Mouse (Mus musculus) heart, postnatal 14 days (tissue): ENCODE measurements around the gene Robo1. TPM values are rescaled to one million over a fixed set of nuclear protein-coding genes. Genes with fewer than 3 reads are reported as not detected.
A peak's percentile ranks its signal among the peaks of the same experiment; 100 is the strongest.

Source experiments
- DNase-seq, 2 experiments: peaks; one replicate each; pipeline ENCODE4 v3.0.0; 2021 to 2022
- intact Hi-C: fragments of 180-260 bp; cut with DNase I; formaldehyde crosslinking; loops from one replicate; pipeline ENCODE4 v1.15.1; 2025
- total RNA-seq, 2 experiments: library from RNA; stranded (reverse); gene quantifications; 2 replicates each; pipeline ENCODE4 v1.2.3; 2021

Robo1 gene
- total RNA-seq, 2 experiments from 2014 or later: 3.2 to 3.4 TPM

DNA sequence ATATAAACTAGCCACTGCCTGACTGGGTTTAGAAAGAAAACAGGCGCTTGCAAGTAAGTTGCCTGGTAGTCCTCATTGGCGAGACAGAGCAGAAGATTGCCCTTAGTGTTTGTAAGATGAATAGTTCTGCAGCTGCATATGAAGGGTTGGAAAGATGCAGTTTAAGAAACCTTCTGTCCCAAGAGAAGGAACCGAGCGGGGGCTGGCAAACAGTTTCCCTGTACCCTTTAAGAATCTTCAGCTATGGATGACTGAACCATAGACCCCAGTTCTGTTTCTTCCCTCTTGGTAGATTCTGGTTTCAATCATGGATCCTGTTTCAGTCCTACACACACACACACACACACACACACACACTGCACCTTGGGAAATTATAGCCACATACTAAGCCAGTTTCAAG is 356.7 kb downstream of the Robo1 start:
- DNase-seq: no peak
- intact Hi-C loops: loop anchor here (5.0 kb wide), 2 partner anchors 137 to 312 kb away; no protein-coding TSS in a partner anchor

DNA sequence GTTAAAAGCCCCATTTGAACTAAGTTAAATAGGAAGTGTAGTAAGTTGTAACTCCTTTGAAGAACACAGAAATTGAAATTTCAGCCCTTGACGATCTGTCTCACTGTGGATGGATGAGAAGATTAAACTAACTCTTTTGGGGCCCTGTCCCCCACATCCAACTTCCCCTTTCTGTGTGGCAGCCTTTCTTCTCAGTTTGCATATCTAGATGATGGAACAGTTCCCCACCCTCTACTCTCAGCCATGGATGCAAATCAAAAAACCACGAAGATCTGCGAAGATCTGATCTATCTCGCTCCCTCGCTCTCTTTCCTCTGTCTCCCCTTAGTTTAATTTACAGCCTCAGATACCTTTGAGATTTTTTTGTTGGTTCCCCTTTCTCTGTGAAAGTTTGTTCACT is 357.3 kb downstream of the Robo1 start:
- DNase-seq: no peak
- intact Hi-C loops: no loop called here

DNA sequence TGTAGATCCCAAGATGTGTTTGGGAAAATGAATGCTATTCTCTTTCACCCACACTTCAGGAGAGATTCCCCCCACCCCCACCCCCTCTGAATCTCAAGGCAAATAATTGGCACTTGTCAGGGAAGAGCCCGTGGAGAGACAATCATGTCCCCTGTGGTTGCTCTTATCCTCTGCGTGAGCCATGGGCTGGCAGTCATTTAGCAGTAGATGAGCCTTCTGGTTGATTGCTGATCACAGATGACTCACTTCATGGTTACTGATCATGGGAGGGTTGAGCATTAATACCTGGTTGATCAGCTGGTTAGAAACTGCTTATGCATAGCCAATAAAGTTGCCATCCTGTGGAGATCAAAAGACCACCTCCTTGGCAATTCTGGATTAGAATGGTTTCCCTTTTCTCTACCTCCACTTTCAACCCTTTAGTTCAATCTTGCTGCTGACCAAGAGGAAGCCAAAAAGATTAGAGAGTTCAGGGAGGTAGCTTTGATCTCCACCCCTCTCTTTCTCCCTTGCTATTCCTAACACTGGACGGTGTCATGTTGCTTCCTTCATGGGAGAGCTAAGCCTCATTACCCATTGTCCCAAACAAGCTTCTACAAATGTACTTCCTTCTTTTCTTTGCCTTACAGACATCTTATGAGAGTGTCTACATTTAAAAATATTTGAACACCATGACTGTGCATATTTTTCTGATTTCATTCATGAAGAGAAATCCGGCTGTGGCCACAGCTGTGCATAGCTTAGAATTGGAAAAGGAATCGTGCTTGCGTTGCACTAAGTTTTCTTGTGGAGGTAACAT is 362.3 kb downstream of the Robo1 start:
- intact Hi-C loops: no loop called here
- no peak for DNase-seq

DNA sequence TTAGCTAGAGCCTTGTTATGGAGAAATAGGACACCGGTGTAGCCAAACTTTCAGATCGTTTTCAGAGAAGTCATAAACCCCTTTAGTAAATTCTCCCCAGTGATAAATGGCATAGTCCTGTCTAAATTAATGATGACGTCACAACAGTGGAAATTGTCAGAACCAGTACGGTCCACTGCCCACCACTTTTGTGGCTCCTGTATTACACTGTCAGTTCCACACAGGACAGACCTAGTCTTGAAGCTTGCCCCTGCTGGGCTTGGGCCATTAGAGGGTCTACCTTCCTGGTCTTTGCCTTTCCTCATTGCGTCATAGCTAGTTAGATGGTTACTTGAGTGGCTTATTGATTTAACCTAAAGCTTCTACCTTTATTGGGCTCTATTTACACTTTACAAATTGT is 369.1 kb downstream of the Robo1 start:
- intact Hi-C loops: no loop called here
- DNase-seq: no peak

DNA sequence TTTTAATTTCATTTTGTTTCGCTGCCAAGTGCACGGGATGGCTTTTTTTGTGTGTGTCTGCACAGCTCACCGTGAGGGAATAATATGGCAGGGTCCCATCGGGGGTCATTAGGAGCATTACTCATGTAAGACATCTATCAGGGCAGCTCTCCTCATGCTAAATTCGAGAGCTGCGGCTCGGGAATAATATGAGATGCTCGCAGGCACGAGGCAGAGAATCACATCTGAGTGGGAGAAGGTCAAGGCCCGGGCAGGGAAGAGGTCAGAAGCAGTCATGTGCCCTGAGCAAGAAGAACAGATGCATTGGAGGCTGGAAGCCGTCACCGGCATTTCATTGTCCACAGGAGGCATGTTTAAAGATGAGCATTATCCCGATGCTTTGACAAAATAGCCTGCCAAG is 370.3 kb downstream of the Robo1 start:
- intact Hi-C loops: no loop called here
- DNase-seq: no peak

DNA sequence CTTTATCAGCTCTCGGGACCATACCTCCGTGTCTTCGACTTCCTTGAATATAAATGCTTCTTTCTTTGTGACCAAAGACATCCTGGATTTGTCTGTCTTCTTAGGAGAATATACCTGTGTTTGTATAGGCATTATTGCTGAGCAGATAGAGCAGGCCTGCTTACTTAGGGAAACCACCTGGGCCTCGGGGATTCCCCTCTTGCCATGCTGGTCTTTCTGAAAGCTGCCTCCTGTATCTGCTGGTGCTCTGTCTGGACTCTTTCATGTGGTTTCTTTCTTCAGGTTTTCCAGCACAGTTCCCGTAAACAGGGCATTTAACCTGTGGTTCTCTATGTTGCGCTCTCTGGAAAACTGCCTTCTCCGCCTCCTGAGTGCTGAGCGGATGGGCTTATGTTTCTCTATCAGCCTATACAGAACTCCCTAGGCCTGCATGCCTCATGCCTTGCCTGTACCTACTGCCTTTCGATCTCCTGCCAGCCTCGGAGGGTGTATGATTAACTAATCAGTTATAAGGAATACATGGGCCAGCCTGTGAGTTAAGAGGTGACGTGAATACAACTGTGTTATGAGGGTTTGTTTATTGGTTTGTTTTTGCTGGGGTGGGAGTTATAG is 370.9 kb downstream of the Robo1 start:
- DNase-seq: no peak
- intact Hi-C loops: no loop called here

DNA sequence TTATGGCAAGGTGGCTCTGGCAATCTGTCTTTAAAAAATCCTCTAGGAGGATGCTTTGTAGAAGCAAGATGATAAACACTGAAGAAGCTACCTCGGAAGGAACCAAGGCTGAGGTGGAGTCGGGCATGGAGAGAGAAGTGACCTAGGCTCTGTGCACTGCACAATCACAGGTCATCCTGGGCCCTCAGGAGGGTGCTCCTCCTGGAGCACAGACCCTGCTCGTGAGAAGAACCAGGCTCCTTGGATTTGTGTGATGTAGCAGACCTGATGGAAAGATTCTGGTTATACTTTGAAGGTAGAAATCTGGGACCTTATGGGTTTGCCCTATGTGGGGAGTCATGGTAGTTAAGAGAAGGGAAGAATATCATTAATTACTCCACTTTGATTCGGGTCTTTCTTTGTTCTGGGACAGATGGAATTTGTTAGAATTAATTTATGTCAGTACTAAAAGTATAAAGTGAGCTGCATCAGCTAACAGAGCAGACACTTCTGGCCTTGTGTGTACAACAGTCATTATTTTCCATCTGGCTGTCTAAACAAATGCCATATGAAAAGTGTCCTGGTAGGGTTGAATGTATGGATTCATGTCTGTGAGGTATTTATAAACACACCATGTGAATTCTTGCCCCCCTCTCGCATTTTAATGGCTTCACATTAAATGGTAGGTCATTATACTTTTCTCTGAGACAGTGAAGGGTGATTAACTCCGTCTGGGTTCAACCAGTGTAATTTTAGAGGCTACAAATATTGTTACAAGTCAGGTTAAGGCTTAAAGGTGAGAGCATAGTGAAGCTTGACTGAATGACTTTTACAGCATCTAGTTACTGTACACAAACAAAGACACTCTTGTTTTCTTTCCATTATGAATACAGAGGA is 377.7 kb downstream of the Robo1 start:
- intact Hi-C loops: no loop called here
- DNase-seq: no peak

DNA sequence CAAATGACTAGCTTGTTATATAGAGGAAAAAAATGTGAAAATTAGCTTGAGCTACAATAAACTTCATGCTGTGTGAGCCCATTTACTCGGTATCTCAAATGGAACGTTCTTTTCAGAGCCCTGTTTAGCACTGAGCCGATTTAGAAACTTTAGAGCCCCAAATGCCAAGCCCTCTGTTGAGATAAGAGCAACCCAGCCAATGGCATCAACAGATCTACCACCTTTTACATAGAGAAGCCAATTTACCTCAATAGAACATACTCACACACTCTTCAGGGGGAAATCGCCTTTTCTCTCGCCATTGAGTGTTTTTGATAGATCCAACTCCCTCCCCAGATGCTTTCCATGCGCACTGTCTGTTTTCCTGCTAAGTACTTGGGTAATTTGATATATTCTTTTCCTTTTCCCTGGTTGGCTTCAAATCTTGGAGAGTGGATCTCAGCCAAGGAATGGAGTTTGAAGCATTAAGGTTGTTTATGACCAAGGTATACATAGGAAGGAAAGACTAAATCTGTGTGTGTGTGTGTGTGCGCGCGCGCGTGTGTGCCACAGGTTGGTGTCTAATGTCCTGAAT is 378.5 kb downstream of the Robo1 start:
- intact Hi-C loops: no loop called here
- DNase-seq: no peak

DNA sequence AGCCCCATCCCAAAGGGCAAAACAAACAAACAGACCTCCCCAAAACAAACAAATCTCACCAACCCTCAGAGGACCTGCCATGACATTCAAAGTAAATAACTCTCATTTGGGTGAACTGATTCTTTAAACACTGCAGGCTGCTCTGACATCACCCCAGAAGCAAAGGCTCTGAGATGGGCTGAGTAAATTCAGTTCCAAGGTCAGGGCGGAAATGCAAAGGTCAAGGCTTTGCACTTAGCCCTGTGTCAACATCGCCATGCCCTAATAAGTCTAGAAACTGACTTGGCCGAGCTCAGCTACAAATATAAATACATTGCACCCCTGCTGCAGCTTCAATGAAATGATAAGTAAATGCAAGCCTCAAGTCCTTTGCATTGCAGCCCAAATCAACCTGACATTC is 379.5 kb downstream of the Robo1 start:
- intact Hi-C loops: no loop called here
- DNase-seq: peak in 1 of 2 experiments; percentile 7

DNA sequence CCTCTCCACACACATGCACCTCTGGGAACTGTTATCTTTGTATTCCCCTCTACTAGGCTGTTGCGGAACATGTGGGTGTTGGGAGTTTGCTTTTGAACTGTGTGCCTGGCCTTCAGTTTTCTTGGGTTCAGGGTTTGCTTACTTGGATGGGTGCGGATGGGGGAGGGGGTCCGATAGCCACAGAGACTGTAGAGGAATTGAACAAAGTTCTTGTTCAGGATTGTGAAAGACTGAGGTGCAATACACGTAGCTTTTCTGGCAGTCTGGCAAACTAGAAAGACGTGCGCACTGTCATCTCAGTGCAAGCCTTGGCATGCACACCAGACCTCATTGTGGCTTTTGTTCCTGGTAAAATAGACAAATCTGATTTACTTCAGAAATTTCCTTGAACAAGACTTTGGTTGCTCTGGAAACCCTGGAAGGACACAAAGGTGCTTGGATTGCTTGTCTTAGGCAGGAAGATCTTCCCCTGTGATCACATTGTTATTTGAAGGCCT is 380.1 kb downstream of the Robo1 start:
- intact Hi-C loops: no loop called here
- DNase-seq: no peak

DNA sequence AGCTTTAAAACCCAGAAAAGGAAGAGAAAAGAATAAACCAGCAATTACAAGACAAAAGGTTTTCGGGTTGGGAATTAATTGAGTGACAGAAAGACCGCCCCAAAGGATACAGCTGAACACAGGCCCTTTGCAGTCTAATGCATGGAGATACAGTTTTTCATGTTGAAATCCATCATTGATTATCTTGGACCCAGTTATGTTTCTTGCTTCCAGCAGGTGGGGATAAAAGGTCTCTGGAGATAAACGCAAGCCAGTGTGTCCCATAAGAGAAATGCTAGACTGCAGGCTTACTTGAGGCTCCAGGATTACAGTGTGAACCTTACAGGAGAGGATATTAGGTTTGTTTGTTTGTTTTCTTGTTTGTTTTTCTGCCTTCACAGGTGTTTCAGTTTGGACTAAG is 383.8 kb downstream of the Robo1 start:
- DNase-seq: no peak
- intact Hi-C loops: loop anchor here (2.0 to 10.0 kb wide), 2 partner anchors 123 to 289 kb away; no protein-coding TSS in a partner anchor

DNA sequence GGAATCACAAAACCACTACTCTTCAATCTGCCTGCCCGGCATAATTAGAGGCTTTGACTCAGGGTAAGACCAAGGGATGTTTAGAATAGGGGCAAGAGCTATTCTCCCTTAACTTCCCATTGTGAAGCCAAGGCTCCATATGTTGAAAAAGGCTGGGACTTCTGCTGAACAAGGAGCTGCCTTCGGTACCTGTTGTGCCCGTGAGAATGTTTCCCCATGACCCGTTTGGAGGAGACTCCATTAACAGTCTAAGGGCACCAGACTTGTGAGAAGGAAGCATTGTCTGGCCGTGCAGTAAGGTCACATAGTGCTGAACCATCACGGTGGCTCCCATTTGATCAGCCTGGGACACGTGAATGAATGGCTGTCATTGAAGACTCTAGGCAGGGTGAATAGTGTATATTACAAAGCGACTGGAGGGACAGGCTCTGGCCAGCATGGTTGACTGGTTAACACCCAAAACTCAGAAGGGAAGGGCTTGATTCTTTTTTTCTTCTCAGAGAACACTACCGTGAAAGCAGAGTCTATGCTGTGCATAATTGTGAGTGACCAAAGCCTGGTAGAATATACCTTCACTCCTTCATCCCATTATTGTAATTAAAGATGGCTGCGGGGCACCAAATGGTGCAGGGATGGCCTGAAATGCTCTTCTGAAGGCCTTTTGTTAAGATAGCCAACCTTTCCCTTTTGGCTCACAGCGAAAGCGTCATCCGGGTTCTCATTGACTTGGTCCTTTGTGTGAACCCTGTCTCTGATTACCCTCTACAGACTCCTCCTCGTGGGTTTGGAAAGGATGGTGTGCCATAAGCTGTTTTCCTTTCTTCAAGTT is 385.6 kb downstream of the Robo1 start:
- intact Hi-C loops: loop anchor here (2.0 to 10.0 kb wide), 2 partner anchors 121 to 287 kb away; no protein-coding TSS in a partner anchor
- no peak for DNase-seq

DNA sequence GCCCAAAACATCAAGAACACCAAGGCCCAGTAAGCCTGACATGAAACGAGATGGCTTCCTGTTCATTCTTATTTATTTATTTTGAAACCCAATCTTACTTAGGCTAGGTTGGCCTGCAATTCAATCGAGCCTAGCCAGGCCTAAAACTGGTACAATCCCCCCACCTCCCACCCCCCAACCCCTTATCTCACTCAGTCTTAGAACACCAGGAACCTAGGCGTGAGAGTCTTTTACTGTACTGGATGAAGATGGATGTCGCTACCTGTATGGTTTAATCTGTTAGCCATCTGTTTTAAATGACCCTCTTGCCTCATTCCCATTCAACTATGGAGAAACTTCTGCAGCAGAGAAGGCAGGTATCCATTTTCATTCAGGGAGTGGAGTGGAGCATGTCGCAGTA is 386.7 kb downstream of the Robo1 start:
- intact Hi-C loops: loop anchor here (10.0 kb wide), 1 partner anchor 120 kb away; no protein-coding TSS in a partner anchor

DNA sequence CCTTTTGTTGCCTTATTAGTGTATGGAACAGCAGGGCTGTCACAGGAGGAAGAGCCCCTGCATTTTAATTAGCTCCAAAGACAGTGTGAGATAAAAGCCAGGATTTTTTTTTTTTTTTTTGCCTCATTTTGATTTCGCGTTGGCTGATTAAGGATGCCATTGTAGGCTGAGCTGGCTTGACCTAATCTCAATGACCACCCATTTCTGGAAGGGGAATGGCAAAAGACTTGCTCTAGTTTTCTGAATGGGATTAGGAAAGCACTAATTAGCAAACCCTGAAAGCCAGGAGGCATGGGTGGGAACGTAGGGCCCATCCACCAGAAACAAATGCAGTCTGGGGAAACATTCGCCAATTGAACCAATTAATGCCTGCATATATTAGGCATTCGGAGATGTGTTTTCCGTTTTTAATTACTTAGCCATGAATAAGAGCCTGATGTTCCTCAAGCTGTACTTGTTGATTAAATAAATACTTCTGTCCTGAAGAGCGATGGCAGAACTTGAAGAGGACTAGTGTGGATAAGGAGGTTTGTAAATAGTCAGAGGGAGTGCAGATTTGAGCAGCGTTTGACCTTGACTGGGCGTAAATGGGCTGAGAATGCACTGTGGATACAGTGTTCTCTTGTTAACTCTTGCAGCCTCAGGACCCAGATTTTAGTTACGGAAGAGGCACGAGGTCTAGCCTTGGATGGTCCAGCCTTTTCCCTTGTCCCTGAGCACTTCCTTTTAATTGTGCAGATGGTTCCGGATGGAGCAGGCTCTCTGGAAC is 391.3 kb downstream of the Robo1 start:
- intact Hi-C loops: loop anchor here (10.0 kb wide), 1 partner anchor 115 kb away; no protein-coding TSS in a partner anchor
- DNase-seq: no peak

More for the DNA sequence above, 386.7 kb downstream of the Robo1 start:
- DNase-seq: no peak

DNA sequence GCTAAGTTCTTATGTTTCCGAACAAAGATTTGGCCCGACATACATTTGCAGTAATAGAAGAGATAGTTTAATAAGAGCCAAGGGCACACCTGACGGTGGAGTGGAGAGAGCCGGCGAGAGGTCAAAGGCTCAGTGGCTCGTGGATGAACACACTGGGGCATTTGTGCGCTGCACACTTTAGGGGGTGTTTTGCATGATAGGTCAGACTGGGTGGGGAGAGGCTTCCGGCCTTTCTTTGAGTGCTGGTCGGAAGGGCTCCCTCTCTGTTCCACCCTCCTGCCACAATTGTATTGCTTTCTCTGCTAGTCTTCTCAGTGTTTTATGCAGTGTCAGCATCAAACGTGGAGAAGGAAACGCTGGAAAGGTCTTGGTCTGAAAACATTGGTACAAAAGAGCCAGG is 392.2 kb downstream of the Robo1 start:
- intact Hi-C loops: no loop called here
- no peak for DNase-seq

DNA sequence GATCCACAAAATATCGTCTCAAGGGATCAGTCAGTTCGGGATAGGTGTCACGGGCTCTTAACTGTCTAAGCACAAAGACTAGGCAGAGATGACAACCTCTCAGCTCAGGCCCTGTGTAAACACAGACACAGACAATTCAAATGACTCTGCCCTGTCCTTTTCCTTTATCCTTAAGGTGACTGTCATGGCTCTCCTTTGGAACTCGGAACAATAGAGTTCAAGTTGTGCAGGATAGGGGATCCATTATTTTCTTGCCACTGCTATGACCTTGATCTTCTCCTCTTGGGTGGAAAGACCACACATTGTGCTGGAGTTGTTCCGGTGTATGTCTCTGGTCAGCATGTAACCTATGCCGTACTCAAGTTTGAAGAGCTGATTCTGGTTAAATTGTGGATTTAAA is 395.4 kb downstream of the Robo1 start:
- no peak for DNase-seq
- intact Hi-C loops: no loop called here

DNA sequence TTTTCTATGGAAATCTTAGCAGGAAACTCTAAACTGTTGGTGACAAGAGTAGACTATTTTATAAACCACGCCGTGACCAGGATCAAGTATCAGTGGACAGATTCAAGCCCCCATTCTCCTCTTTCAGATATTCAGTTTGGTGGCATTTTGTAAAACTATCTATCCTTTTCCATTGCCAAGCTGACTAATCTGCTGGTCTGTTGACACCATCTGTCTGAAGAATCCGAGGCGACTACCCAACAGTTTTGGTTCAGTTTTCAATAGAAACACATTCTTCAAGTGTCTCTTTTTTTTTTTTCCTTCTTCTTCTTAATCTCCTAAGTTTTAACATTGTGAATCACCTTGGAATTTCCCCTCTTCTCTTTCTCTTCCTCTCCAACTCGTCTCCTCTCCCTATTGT is 397.7 kb downstream of the Robo1 start:
- intact Hi-C loops: no loop called here
- DNase-seq: no peak

DNA sequence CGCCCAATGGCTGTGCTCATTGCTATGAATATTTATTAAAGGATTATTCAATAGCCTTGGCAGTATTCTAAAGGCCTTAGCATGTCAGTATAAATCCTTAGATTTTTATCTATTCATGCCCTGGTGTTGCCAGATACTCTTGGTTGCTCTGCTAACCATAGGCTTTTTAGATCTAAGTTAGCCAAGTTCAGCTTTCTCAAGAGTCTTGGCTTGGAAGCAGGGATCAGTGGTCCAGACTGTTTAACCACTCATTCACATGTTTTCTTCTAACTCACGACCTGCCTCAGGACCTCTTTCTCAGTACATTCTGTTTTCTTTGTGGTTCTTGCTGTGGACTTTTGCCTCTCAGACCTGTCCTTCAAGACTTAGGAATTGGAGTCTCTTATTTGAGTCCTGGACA is 400.4 kb downstream of the Robo1 start:
- DNase-seq: no peak
- intact Hi-C loops: no loop called here
